Mouse (Mus musculus): ENCODE data around the gene Bcs1l. TPM values are rescaled to one million over a fixed set of nuclear protein-coding genes. Genes with fewer than 3 reads are reported as not detected.

Bcs1l gene
- total RNA-seq, 2 experiments from 2014 or later: 20.3 to 24.9 TPM

Small RNA genes within 50 kb of the gene (microRNA-seq; reads per million reads assigned to microRNA genes)
- 0 reads per million in 2 experiments for gene Gm25035

Other genes starting within 250 kb of the Bcs1l start
- under 1 TPM; 0.29 to 0.45 TPM for gene Catip, start 226.2 kb upstream of the Bcs1l start, total RNA-seq (2021)
- gene Slc11a1, start 213.1 kb upstream of the Bcs1l start, total RNA-seq (2021): 1 to 10 TPM; 1.2 to 3.7 TPM
- 100 to 1,000 TPM; 117 to 122 TPM for gene Ctdsp1, start 196.8 kb upstream of the Bcs1l start, total RNA-seq (2021)
- 1 to 10 TPM; 1.1 to 1.2 TPM for gene Vil1, start 178.9 kb upstream of the Bcs1l start, total RNA-seq (2021)
- 10 to 100 TPM; 20.8 to 22.4 TPM for gene Cnot9, start 82.2 kb upstream of the Bcs1l start, total RNA-seq (2021)
- not detected for gene Plcd4, start 45.4 kb upstream of the Bcs1l start, total RNA-seq (2021)
- gene Usp37, start 44.0 kb upstream of the Bcs1l start, total RNA-seq (2021): 10 to 100 TPM; 13.6 to 18.5 TPM
- 10 to 100 TPM; 12.9 to 13.2 TPM for gene Zfp142, start within 50 bp of the Bcs1l start, total RNA-seq (2021)
- gene Rnf25, start 13.1 kb downstream of the Bcs1l start, total RNA-seq (2021): 10 to 100 TPM; 21.6 to 27.7 TPM
- 1 to 10 TPM; 1.5 to 2.0 TPM for gene Stk36, start 13.2 kb downstream of the Bcs1l start, total RNA-seq (2021)
- 10 to 100 TPM; 17.3 TPM for gene Ttll4, start 73.5 kb downstream of the Bcs1l start, total RNA-seq (2021)
- gene Cyp27a1, start 125.3 kb downstream of the Bcs1l start, total RNA-seq (2021): 10 to 100 TPM; 10.7 to 11.0 TPM
- gene Prkag3, start 160.9 kb downstream of the Bcs1l start, total RNA-seq (2021): 1 to 10 TPM; 1.7 to 2.1 TPM
- under 1 TPM; 0.17 to 0.60 TPM for gene Wnt6, start 183.6 kb downstream of the Bcs1l start, total RNA-seq (2021)
- not detected for gene Wnt10a, start 203.2 kb downstream of the Bcs1l start, total RNA-seq (2021)

Measured in heart, postnatal 10 days (tissue).